Mouse (Mus musculus): Measurements from ENCODE around the gene Ptpn13.

Gene Ptpn13

GRCm38 (mm10) chr5:103424678-103425319 lies at the start of gene Ptpn13:
Ptpn13 (plus strand) TSS chr5:103425192.
- DNase-seq: peak; percentile 97 to 98

GRCm38 (mm10) chr5:103375226-103375625 lies 49.8 kb upstream of the Ptpn13 start:
- DNase-seq: no peak

GRCm38 (mm10) chr5:103376354-103377295 lies 48.4 kb upstream of the Ptpn13 start:
- no peak for DNase-seq

- no peak for DNase-seq
Measured at GRCm38 (mm10) chr5:103377493-103378130, 47.4 kb upstream of the Ptpn13 start.

- no peak for DNase-seq
Measured at GRCm38 (mm10) chr5:103380785-103381527, 44.0 kb upstream of the Ptpn13 start.

- DNase-seq: no peak
Measured at GRCm38 (mm10) chr5:103382951-103383350, 42.0 kb upstream of the Ptpn13 start.

- no peak for DNase-seq
Measured at GRCm38 (mm10) chr5:103384021-103384420, 41.0 kb upstream of the Ptpn13 start.

GRCm38 (mm10) chr5:103387540-103388026 lies 37.4 kb upstream of the Ptpn13 start:
- peak; percentile 39 to 55 for DNase-seq

- DNase-seq: no peak
Measured at GRCm38 (mm10) chr5:103389415-103389814, 35.6 kb upstream of the Ptpn13 start.

GRCm38 (mm10) chr5:103393220-103393619 lies 31.8 kb upstream of the Ptpn13 start:
- no peak for DNase-seq

- DNase-seq: no peak
Measured at GRCm38 (mm10) chr5:103393752-103394151, 31.2 kb upstream of the Ptpn13 start.

- no peak for DNase-seq
Measured at GRCm38 (mm10) chr5:103395683-103396082, 29.3 kb upstream of the Ptpn13 start.

GRCm38 (mm10) chr5:103397429-103397828 lies 27.6 kb upstream of the Ptpn13 start:
- no peak for DNase-seq

GRCm38 (mm10) chr5:103404213-103404968 lies 20.6 kb upstream of the Ptpn13 start:
- DNase-seq: no peak

GRCm38 (mm10) chr5:103405921-103406320 lies 19.1 kb upstream of the Ptpn13 start:
- no peak for DNase-seq

- no peak for DNase-seq
Measured at GRCm38 (mm10) chr5:103412020-103412747, 12.8 kb upstream of the Ptpn13 start.

GRCm38 (mm10) chr5:103414542-103414941 lies 10.4 kb upstream of the Ptpn13 start:
- DNase-seq: peak; percentile 35 to 54

GRCm38 (mm10) chr5:103418009-103418408 lies 7.0 kb upstream of the Ptpn13 start:
- no peak for DNase-seq

GRCm38 (mm10) chr5:103418886-103419285 lies 6.1 kb upstream of the Ptpn13 start:
- no peak for DNase-seq

- peak; percentile 45 to 48 for DNase-seq
Measured at GRCm38 (mm10) chr5:103420568-103420967, 4.4 kb upstream of the Ptpn13 start.

GRCm38 (mm10) chr5:103422609-103423008 lies 2.4 kb upstream of the Ptpn13 start:
- DNase-seq: no peak
